Mouse (Mus musculus) lung, adult 2 months (tissue): ENCODE data around the gene Cntln. TPM values are rescaled to one million over a fixed set of nuclear protein-coding genes. Genes with fewer than 3 reads are reported as not detected.
A peak's percentile ranks its signal among the peaks of the same experiment; 100 is the strongest.

Source experiments
- DNase-seq: peaks from one replicate; pipeline ENCODE4 v3.0.0; 2022
- H3K4me1 ChIP-seq: fragments of 200-500 bp; 2 replicates; pipeline ENCODE4 v1.6.1; 2011; ENCODE audit warnings: low read length; ENCODE audit not compliant: control insufficient read depth, insufficient read depth
- H3K4me3 ChIP-seq: fragments of 200-500 bp; replicated peaks from 2 replicates; pipeline ENCODE3; 2011; ENCODE audit warnings: low read depth, mild to moderate bottlenecking, control low read depth, low read length; ENCODE audit errors: extremely low read depth
- CTCF ChIP-seq: fragments of 200-500 bp; IDR thresholded peaks from 2 replicates; pipeline ENCODE4 v1.5.1; 2011; ENCODE audit warnings: mild to moderate bottlenecking, low read length, control low read depth; ENCODE audit not compliant: insufficient read depth
- POLR2A ChIP-seq: fragments of 200-500 bp; IDR thresholded peaks from 2 replicates; pipeline ENCODE4 v1.6.1; 2011; ENCODE audit warnings: low read depth, mild to moderate bottlenecking, control low read depth, low read length, borderline replicate concordance; ENCODE audit errors: extremely low read depth
- WGBS: fragments of 180-500 bp; shearing (Covaris S2); methylation state at CpG from one replicate; pipeline ENCODE4 v1.1.7; 2018; 5-methylcytosine and 5-hydroxymethylcytosine counted together
- polyA plus RNA-seq: library from polyadenylated mRNA; depleted of rRNA; stranded (reverse); fragments of >200 nt; gene quantifications from 2 replicates; pipeline ENCODE4 v1.2.3, GENCODE M21; 2012; rRNA removed

The Cntln gene
- polyA plus RNA-seq, 1 experiment: 3.2 TPM

DNA sequence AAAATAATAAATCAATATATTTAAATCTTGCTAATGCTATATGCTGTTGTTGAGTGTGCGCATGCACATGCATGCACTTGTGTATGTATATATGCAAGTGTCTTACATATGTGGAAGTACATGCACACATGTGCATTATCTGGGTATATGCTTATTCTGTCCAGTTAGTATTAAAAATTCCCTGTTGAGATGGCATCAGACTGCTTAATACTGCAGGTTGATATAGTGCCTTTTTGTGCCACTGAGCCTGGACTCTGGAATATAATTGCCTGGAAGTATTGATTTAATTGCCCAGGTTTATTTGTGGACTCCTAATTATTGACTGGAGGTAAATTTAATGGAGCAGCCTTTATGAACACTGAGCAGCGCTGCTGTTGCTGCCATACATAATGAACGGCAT, 236.2 kb downstream of the Cntln start:
- 94% methylated on average over 3 of the region's 3 CpGs for WGBS

DNA sequence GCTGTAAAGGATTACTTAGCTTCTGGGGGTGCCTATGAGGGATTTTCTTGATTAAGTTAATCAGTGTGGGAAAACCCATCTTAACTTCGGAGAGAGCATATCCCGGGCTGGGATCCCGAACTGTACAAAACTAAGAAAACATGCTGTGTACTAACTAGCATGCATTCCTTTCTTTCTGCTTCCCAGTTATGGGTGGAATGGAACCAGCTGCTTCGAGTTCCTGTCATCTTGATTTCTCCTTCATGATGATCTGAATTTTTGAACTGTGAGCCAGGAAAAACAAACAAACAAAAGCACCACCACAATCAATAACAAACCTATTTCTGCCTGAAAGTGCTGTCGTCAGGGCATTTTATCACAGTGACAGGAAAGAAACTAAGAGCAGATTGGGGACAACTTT, 265.6 kb downstream of the Cntln start:
- Histone ChIP-seq H3K4me1 (no peaks in the 10 kb centered on the region), H3K4me3 (no peak overlapping the region)
- WGBS: 65% methylated on average over 5 of the region's 5 CpGs
- no peak for DNase-seq
- no peak for TF ChIP-seq POLR2A
- no peak for TF ChIP-seq CTCF

More for the DNA sequence above, 236.2 kb downstream of the Cntln start:
- Histone ChIP-seq H3K4me3 (no peak overlapping the region), H3K4me1 (no peaks in the 10 kb centered on the region)
- TF ChIP-seq POLR2A (no peak), CTCF (no peak)
- DNase-seq: no peak

DNA sequence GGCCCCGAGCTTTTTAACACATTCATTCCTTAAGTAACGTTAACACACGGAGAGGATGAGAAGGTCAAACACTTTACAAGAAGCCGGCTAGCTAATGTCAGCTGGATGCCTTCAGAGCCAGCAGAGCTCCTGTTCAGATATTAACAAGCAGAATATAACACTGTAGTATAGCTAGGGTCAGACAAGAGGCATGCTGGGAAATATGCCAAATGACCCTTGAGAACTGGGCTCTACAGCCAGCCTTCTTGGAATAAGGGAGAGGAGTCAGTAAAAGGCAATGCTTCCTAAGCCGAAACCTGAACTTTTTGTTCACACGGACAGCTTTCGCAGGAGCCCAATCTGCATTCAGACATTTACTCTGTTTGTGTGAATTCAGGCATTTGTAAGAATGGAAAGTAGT, 267.8 kb downstream of the Cntln start:
- no peaks in the 10 kb centered on the region for H3K4me1 ChIP-seq
- DNase-seq: no peak
- H3K4me3 ChIP-seq: no peak overlapping the region
- 64% methylated on average over 7 of the region's 7 CpGs for WGBS
- no peak for TF ChIP-seq POLR2A
- TF ChIP-seq CTCF: no peak

DNA sequence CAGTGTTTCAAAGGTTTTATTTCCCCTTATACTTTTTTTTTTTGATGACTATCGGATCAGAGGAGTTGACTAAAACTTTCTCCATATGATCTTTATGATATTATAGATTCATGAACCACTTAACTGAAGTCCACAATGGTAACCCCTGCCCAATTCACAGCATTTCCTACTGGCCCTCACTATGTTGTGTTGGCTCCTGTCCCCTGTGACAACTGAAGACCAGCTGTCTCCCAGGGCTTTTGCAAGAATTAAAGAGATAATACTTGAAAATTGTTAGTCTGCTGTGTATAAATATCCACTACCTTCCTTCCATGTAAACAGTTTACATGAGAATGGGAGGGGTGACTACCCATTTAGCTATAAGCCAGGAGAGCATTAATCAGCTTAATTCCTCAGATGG, 270.3 kb downstream of the Cntln start:
- Histone ChIP-seq H3K4me3 (no peak overlapping the region), H3K4me1 (no peaks in the 10 kb centered on the region; the same call in none of the 2 replicates)
- WGBS: 74% methylated on average over 1 of the region's 1 CpGs
- no peak for DNase-seq
- TF ChIP-seq POLR2A (no peak), CTCF (no peak)

DNA sequence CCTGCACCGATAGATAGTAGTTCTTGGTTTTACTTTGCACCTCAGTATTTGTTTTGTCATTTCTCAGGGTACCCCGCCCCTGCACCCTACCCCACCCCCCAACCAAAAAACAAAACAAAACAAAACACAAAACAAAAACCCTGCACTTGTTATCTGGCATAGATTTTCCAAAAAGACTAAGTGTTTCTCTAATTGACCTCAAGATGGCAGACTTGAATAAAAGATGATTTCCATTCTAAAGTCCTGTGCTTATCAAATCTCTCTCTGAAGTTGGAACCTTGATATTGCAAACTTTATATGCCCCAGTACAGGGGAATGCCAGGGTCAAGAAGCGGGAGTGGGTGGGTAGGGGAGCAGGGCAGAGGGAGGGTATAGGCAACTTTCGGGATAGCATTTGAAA, 277.0 kb downstream of the Cntln start:
- DNase-seq: no peak
- WGBS: 52% methylated on average over 4 of the region's 4 CpGs
- H3K4me3 ChIP-seq: no peak overlapping the region
- TF ChIP-seq POLR2A (no peak), CTCF (no peak)
- no peaks in the 10 kb centered on the region; the same call in none of the 2 replicates for H3K4me1 ChIP-seq

DNA sequence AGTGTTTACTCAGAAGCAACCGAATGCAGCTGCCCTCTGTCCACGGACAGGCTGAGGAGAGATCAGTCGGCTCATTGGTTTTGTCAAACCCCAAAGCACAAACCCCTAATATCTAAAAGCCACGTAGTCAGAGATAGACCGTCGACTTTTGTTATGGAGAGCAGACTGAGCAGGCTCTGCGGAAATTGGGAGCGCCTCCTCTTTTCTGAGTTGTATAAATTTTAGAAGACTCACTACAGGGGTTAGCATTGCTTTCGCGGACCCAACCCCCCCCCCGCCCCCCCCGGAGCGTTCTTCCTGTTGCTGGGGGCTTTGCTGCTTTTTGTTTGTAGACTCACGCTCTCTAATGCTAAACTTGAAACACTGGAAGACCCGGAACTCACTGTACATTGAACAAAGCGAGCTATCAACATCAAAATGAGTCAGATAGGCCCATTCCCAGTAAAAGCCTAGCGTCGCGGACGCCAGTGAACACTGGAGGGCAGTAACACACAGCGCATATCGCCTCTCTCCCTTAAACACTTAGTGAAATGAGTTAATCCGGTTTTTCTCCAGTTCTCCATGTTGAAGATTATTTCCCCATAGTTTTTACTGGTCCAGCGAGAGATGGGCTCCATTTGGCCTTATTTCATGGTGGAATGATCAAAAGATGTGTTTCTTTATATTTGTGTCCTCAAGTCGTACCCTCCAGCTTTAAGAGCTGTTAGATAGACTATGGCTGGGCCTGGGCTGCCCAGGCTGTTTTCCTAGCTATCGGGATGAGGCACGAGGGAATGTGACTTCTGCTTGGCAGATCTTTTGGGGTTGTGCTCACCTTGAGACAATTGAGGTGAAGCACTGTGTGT, 278.6 kb downstream of the Cntln start:
- no peak for DNase-seq
- 27% methylated on average over 27 of the region's 27 CpGs for WGBS
- Histone ChIP-seq H3K4me3 (no peak overlapping the region), H3K4me1 (no peaks in the 10 kb centered on the region; the same call in 1 of the 2 replicates)
- TF ChIP-seq POLR2A: no peak
- TF ChIP-seq CTCF: peak; percentile 84

DNA sequence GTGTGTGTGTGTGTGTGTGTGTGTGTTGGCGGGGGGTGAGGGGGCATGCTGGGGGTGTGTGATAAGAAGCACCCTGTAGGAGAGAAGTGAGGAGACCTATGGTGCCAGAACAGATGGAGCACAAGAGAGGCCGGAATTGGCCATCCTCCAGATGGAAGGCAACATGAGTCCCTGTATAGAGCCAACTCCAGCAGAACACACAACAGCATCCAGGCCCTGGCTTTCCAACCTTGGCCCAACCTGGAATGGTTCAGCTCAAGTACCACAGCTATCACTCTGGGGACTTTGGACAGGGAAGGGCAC, 279.2 kb downstream of the Cntln start:
- 89% methylated on average over 2 of the region's 2 CpGs for WGBS
- TF ChIP-seq CTCF (no peak), POLR2A (no peak)
- Histone ChIP-seq H3K4me3 (no peak overlapping the region), H3K4me1 (no peaks in the 10 kb centered on the region)
- DNase-seq: no peak

DNA sequence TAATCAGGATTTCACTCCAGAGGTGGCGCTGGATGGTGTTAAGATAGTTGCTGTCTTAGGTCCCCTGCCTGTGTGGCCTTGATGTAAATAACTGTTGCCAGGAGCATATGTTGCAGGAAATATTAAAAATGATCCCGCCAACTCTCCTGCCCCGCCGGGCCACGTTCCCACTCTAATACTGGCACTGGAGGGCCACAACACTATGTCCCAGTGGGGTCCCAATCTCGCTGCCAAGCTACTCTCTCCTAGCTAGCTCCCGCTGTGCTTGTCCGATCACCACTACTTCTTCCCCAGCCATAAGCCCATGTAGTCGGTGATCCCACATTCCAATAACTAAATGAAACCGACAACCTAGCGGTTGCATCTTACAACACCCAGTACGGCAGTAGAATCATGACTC, 283.9 kb downstream of the Cntln start:
- TF ChIP-seq POLR2A: no peak
- no peak for TF ChIP-seq CTCF
- no peak overlapping the region for H3K4me3 ChIP-seq
- DNase-seq: no peak
- WGBS: 93% methylated on average over 12 of the region's 12 CpGs
- no peaks in the 10 kb centered on the region for H3K4me1 ChIP-seq

DNA sequence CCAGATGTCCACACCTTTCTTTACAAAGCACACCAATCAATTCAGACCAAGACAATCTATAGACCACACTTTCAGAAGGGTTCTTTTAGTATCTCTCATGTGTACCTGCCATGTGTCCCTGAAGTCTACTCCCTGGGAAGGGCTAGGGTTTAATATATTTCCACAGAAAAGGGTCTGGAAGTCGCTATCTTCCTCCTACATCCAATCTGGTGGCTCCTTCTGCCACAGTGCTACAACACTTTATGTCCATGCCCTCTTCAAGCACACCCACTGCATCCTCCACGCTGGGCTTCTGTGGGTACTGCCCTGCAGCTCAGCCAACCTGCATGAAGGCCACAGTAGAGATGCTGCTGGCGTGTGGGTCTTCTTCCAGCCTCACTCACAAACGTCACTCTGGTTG, 291.4 kb downstream of the Cntln start:
- no peak for DNase-seq
- TF ChIP-seq POLR2A (no peak), CTCF (no peak)
- H3K4me1 ChIP-seq: no peaks in the 10 kb centered on the region
- no peak overlapping the region for H3K4me3 ChIP-seq
- 81% methylated on average over 4 of the region's 4 CpGs for WGBS

DNA sequence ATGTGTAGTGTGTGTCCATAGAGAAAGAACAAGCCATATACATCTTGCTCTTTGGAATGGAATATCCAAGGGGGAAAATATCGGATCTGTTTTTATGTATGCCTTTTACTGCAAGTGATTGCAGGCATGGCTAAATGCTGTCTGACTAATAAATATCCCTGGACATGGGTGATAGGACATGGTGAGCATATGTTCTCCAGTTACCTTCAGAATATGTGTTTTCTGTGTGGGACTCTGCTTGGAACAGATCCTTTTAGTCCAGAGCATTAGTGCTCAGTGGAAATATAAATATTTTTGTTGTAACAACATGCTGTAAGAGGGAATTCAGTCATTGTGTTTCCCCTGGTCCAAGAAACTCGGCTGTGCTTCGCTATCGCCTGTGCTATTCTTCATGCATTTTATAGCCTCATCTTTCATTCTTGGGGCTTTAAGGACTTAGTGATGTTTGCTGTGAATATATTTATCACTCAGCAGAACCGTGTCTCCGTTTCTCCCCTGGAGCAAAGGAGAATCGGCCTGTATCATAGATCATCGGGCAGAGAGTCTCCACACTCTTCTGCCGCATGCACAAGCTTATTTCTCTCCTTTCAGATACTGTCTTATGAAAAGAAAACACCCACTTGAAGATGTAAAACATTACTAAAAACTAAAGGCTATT, 294.4 kb downstream of the Cntln start:
- Histone ChIP-seq H3K4me3 (no peak overlapping the region), H3K4me1 (no peaks in the 10 kb centered on the region)
- TF ChIP-seq CTCF (no peak), POLR2A (no peak)
- DNase-seq: no peak
- 85% methylated on average over 9 of the region's 9 CpGs for WGBS

Other genes starting within 250 kb of the Cntln start
- 4.4 and 7.4 TPM in 2 replicates for gene Bnc2, start 209.0 kb upstream of the Cntln start, polyA plus RNA-seq